Mouse (Mus musculus) thymus, postnatal 36 days (tissue): Measurements from ENCODE around the gene Etl4.
"Not testable (repeated sequence)": the region's sequence is repeated elsewhere in the genome, so short reads cannot be mapped to it uniquely, and the experiment has no call there.

Experiments used
- DNase-seq, 2 experiments: peaks; one replicate each; pipeline ENCODE4 v3.0.0; 2022; ENCODE audit warnings: mixed read lengths in 2 of 2

Etl4 gene

GRCm38 (mm10) chr2:20665309-20665971, 755.9 kb downstream of the Etl4 start:
- no peak for DNase-seq

DNA sequence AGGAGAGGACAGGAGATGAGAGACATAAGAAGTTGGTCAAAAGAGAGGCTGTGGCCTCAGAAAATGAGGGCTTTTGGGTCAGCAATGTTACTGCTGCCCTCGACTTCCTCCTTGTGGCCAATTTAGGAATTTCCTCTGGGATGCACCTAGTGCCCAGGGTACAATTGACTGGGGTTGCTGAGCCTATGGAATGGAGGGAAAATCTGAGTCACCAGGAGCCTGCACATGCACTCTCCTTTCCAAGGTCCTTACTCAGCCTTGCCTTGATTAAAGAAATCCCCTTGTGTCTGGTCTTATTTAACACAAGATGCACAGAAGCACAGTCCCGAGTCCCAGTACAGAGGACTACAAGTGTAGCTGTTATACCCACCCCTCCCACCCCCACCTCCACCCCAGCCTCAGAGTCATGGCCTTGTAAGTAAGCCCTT, 756.5 kb downstream of the Etl4 start:
- no peak for DNase-seq

DNA sequence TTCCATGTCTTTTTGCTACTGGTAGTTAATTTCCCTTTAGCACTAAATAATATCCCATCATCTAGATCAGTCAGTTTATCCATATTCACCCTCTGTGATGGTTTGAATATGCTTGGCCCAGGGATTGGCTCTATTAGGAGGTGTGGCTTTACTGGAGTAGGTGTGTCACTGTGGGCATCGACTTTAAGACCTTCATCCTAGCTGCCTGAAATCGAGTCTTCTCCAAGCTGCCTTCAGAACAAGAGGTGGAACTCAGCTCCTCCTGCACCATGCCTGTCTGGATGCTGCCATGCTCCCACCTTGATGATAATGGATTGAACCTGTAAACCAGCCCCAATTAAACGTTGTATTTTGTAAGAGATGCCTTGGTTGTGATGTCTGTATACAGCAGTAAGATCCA, 758.3 kb downstream of the Etl4 start:
- DNase-seq, result no peak

DNA sequence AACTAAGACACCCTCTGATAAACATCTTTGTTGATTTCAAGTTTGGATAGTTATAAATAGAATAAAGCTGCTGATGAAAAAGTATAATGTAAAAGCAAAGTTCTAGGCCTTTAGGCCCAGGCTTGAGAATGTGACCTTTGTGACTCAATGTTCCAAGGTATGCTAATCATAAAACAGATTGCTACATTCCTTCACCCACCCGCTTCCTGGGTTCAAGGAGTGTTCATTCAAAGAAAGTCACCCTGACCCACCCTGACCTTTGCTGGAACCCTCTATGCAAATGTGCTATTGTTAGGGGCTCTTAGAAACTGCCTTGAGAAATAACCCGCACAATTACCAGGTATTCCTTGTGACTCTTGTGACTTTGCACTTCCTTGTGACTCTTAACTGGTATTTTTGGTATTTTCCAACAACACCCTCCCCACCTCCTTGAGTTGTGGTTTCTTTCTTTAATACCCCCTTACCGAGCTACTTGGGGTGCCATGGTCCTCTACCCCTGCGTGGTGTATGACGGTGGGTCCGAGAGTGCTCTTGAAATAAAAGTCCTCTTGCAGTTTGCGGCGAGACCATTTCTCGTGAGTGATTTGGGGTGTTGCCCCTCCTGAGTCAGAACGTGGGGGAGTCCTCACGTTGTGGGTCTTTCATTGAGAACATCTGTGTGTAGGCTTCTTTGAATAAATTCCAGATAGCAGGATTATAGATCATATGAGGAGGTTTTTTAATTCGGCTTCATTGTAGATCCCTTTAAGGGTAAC, 758.9 kb downstream of the Etl4 start:
- not testable (repeated sequence) for DNase-seq

GRCm38 (mm10) chr2:20669367-20669766, 759.8 kb downstream of the Etl4 start:
- no peak for DNase-seq

- DNase-seq, result no peak
Measured at GRCm38 (mm10) chr2:20671546-20672255, 762.1 kb downstream of the Etl4 start.

DNA sequence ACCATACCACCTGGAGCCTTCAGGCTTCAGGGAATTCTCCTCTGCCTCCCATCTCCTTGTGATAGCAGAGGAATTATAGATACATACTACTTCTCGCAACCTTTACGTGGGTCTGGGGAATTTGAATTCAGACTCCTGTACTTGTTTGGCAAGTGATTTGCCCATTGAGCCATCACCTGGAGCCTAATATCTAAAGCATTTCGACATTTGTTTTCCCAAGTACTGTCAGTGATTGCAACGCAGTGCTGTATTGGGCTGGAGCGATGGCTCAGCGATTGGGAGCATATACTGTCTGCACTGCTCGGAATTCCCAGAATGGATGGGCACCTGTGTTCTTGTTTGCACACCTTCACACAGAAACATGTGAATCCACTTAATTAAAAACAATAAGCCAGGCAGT, 762.7 kb downstream of the Etl4 start:
- no peak for DNase-seq

DNA sequence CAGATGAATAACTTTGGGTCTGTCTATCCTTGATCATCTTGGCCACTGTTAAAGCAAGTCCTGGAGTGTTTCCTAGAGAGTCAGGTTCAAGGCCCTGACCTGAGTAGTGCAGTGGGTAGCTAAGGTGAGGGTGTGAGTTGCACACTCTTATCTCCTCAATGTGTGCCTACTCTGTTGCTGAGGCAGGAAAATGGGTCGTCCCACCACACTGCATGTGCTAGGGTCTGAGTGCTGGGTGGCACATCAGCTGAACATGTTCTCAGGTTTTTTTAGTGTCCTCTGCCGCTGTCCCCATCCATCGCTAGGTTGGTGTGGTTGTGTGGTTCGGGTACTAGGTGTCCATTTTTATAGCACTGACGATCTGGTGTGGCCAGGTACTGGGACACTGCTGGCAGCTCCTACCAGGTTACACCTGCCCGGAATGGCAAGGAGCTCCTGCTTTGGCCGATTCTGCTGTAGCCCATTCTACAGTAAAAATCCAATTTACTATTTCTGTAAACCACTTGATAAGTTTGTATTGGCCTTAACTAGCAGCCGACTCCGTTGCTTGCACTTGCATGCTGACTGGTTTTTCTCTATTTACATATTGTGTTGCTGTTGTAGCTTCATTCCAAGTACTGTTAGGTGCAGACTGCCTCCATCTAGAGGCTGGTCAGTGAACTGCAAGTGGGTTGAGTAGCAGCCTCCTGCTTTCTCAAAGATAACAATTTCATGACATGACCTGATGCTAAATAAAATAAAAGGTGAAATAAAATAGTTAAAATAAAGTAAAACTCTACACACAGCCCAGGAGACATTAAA, 763.4 kb downstream of the Etl4 start:
- peak in 1 of 2 experiments; percentile 2 for DNase-seq

GRCm38 (mm10) chr2:20676379-20676778, 766.8 kb downstream of the Etl4 start:
- DNase-seq, result no peak

GRCm38 (mm10) chr2:20678793-20679192, 769.2 kb downstream of the Etl4 start:
- no peak for DNase-seq

DNA sequence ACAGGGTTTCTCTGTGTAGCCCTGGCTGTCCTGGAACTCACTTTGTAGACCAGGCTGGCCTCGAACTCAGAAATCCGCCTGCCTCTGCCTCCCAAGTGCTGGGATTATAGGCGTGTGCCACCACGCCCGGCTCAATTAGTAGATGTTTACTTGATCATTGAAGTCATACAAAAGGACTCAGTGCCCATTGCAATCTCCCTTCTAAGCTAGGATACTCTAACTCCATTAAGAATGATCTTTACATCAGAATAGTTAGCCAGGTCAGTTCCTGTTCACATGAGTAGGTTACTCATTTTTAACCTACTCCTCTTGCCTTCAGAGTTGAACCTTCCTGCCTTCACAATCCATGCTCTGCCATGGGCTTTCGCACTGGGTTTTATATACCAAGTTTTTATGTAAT, 772.6 kb downstream of the Etl4 start:
- not testable (repeated sequence) for DNase-seq

DNA sequence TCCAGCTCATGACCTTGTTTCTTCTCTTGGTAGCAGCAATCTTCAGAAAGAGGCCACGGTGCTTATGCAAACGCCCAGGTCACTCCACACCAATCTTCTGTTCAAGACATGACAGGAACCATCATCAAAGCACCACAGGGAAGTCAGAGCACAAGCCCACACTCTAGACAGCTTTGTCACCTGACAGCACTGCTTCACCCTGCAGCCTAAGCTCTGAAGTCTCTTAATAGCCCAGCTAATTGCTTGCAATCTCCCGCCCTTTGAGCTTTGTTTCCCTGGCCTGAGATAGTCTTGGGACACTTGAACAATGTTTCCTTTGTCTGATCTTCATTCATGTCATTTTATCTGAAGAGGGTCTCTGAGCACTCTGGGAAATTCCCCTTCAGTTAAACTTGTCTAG, 779.8 kb downstream of the Etl4 start:
- no peak for DNase-seq

DNA sequence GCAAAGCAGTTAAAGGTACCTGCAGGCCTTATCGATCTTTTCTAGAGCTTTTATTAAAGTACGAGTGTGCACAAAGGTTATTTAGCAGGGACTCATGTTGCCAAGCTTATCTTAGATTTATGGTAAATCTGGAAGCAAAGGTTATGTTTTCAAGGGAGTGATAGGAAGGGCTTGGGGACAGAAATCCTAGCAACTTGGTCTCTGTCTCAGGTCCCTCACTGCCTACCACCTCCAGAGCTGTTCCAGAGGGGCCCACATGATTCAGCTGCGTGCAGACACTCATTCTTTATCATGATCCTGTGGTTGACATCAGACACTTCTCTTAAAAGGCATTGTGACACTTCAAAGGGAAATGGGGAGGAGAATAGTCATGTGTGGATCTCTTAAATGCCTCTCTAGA, 783.3 kb downstream of the Etl4 start:
- no peak for DNase-seq

GRCm38 (mm10) chr2:20693772-20694171, 784.2 kb downstream of the Etl4 start:
- no peak for DNase-seq

GRCm38 (mm10) chr2:20697719-20698118, 788.1 kb downstream of the Etl4 start:
- DNase-seq, result no peak

GRCm38 (mm10) chr2:20705110-20705509, 795.5 kb downstream of the Etl4 start:
- DNase-seq, result no peak

GRCm38 (mm10) chr2:20710589-20710988, 801.0 kb downstream of the Etl4 start:
- DNase-seq, result no peak

DNA sequence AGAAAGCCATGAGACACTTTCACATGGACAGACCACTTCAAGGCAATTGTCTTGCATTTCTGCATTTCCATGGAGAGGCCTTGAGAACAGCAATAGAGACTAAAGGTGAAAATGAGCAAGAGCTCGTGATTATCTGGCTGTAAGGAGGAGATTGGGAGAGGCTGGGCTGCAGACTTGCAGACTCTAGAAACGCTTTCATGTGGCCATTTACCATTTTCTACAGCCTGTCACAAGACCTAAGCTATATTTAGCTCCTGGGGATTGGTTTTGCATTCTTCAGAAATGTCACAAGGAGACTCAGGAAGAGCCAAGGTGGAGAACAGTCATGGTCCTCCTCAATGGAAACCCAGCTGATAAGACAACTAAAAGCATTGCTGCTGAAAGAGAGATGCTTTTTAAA, 801.4 kb downstream of the Etl4 start:
- DNase-seq, result no peak

GRCm38 (mm10) chr2:20719105-20719504, 809.5 kb downstream of the Etl4 start:
- DNase-seq, result no peak

DNA sequence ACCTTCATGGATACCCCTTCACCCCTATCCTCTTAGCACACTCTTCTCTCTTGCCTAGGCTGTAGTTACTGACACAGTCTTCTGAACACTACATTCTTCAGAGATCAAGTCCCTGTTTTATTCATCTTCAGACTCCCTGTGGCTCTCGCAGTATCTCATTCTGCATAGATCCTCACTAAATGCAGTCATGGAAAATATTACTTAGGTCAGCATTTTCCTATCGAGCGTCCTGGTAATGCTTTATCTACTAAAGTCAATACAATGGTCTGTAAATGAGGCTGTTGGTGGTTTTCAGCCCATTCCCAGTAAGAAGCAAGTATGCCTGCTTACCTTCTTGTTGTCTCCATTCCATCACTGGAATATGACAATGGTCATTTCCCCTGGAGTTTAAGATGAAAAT, 811.5 kb downstream of the Etl4 start:
- no peak for DNase-seq

DNA sequence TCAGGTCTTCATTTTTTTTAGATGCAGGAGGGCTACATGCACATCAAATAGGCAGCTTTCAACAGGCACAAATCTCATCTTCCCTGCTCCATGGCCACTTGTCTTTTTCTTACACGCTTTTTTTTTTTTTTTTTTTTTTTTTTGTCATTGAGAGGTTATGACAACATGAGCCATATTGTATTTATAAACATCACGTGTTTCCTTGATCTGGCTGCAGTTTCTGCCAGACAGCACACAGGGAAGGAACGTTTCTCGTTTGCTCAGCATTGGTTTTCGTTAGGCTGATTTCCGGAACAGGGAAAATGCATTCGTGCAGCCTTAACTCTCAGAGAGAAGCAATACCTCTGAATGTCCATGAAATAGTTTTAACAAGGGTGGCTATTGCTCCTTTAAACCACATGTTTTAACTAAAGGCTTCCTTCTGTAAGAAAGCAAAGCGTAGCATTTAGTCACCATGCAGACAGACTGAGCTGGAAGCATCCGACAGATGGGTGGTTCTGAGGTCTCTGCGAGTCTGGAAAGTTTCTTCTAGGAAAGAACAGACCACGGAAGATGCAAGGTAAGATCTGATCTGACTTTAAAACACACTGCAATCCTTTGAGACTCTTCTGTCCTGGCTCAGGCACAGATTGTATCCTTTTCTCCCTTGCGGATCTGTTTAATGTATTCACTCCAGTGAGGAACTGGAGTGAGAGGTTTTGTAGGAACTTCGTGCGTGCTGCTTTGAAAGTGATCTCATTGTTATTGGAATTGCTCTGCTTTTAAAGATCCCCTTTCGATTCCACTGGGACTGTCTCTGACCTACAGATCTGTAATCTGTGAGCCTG, 812.8 kb downstream of the Etl4 start:
- no peak for DNase-seq
